Mouse (Mus musculus): ENCODE measurements at regions not wholly inside any gene's neighbourhood (a gene's known extent, or its start where the extent isn't known, plus 50 kb on each side); places are given as distances from the start of the nearest gene placed in this dataset.
"Not testable (repeated sequence)": the region's sequence is repeated elsewhere in the genome, so short reads cannot be mapped to it uniquely, and the experiment has no call there.

DNA sequence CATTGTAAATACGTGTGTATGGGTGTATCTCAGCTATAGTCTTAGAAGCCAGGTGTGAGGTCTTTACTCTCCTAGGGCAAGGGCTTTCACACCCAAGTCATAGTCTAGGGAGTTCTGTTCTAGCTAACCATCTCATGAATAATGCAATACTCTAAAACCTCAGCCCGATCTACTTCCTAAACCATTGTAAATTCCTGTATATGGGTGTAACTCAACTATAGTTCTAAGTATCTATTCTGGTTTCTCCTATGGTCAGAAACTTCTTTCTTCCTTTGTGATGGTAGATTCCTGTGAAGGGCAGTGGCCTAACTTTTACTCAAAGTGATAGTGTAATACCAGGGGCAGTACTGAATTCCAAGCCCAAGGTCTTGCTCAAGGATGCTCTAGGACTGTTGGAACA lies 58.7 kb upstream of the Srd5a3 start:
- H3K36me3 ChIP-seq (ENCODE audit: control insufficient read depth, insufficient read depth, low read length); H3K4me1 ChIP-seq (ENCODE audit: control insufficient read depth, insufficient read depth, low read length); H3K27ac ChIP-seq; H3K27me3 ChIP-seq (ENCODE audit: control insufficient read depth, insufficient read depth, low read length); H3K9ac ChIP-seq (ENCODE audit: low read depth, low read length); DNase-seq; intact Hi-C loops (cut with DNase I); H3K4me3 ChIP-seq; H3K79me2 ChIP-seq (replicated peaks; ENCODE audit: control insufficient read depth, insufficient read depth, low read length): not testable (repeated sequence)
- 88% methylated on average over 2 of the region's 2 CpGs for WGBS

DNA sequence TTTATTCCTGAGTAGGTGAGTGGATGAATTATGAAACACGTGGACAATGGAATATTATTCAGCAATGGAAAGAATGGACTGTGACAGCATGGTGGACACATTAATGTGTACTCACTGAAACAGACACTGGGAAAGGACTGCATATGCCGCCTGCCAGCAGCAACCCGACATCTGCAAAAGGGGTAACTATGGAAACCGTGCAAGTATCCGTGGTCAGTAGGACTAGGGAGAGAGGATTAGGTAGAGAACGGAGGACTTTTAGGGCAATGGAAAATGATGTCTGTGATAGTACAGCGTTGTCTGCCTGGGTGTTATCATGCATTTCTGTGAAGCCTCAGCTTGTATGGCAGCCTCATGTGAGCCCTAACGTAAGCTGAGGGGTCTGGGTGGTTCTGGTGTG lies 59.6 kb upstream of the Srd5a3 start:
- intact Hi-C loops (cut with DNase I), result no loop called here
- TF ChIP-seq EP300 (IDR thresholded peaks at IDR 0.05; ENCODE audit: insufficient read depth, low read depth, low read length) (no peak), CTCF (IDR thresholded peaks at IDR 0.05) (no peak), POLR2A (IDR thresholded peaks at IDR 0.05; ENCODE audit: insufficient read depth, low read depth, low read length) (no peak)

DNA sequence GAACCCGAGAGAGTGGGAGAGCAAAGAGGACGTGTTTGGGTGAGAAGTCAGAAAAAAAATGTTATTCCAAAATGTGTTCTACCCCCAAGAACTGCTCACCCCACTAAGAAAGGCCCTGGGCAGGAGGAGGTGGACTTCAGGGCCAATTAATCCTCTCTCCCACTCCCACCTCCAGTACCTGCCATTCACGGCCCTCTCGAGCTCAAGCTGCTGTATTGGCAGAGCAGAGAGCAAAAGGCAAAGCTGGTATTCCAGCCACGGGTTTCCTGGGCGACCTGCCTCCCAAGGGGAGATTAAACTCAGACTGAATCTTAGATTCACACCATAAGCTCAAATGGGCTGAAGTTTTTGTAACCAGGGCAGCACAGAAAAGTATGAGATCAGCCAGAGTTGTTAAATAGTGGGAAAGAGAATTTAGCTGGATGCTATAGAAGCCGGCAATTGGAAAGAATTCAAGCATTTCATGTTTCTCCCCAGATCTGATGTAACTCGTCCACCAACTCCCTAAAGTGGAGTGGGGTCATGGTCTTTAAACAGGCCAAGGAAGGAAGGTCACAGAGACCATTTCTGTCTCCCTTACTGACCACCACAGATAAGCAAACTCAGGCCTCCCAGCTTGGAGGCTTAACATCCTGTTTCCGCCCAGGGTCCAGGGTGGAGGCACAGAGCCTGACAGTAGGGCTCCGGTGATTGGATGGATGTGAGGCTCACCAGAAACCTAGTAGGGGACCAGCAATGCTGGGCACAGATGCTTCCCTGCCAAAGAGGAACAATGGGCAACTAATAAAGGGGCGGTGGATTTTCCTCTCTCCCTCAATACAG lies 60.7 kb upstream of the Srd5a3 start:
- no peaks in the 10 kb centered on the region for H3K36me3 ChIP-seq (ENCODE audit: control insufficient read depth, insufficient read depth, low read length)
- peak; percentile 33 to 58 for DNase-seq
- 0 out of 2 replicates have a peak, but pooled peaks cover 1% of the 10 kb centered on the region for H3K27me3 ChIP-seq (ENCODE audit: control insufficient read depth, insufficient read depth, low read length)
- no peak overlapping the region for H3K4me3 ChIP-seq
- no peak overlapping the region for H3K9ac ChIP-seq (ENCODE audit: low read depth, low read length)
- H3K4me1 ChIP-seq (ENCODE audit: control insufficient read depth, insufficient read depth, low read length), result peaks cover 5% of the 10 kb centered on the region
- H3K79me2 ChIP-seq (replicated peaks; ENCODE audit: control insufficient read depth, insufficient read depth, low read length), result no peaks in the 10 kb centered on the region
- WGBS, result 52% methylated on average over 11 of the region's 11 CpGs
- intact Hi-C loops (cut with DNase I), result no loop called here
- H3K27ac ChIP-seq, result peak overlapping the region; percentile 54
- peak; percentile 37; the same call in 1 of the 2 replicates for TF ChIP-seq POLR2A (IDR thresholded peaks at IDR 0.05; ENCODE audit: insufficient read depth, low read depth, low read length)
- TF ChIP-seq CTCF (IDR thresholded peaks at IDR 0.05), result no peak
- TF ChIP-seq EP300 (IDR thresholded peaks at IDR 0.05; ENCODE audit: insufficient read depth, low read depth, low read length), result peak; percentile 38; the same call in 1 of the 2 replicates

More for the DNA sequence above, 59.6 kb upstream of the Srd5a3 start:
- H3K27ac ChIP-seq, result no peak overlapping the region
- DNase-seq, result no peak
- peaks cover 4% of the 10 kb centered on the region for H3K4me1 ChIP-seq (ENCODE audit: control insufficient read depth, insufficient read depth, low read length)
- H3K79me2 ChIP-seq (replicated peaks; ENCODE audit: control insufficient read depth, insufficient read depth, low read length), result no peaks in the 10 kb centered on the region
- H3K9ac ChIP-seq (ENCODE audit: low read depth, low read length), result no peak overlapping the region
- H3K4me3 ChIP-seq, result no peak overlapping the region
- WGBS, result 86% methylated on average over 8 of the region's 8 CpGs
- H3K36me3 ChIP-seq (ENCODE audit: control insufficient read depth, insufficient read depth, low read length), result no peaks in the 10 kb centered on the region
- H3K27me3 ChIP-seq (ENCODE audit: control insufficient read depth, insufficient read depth, low read length), result 0 out of 2 replicates have a peak, but pooled peaks cover 1% of the 10 kb centered on the region

DNA sequence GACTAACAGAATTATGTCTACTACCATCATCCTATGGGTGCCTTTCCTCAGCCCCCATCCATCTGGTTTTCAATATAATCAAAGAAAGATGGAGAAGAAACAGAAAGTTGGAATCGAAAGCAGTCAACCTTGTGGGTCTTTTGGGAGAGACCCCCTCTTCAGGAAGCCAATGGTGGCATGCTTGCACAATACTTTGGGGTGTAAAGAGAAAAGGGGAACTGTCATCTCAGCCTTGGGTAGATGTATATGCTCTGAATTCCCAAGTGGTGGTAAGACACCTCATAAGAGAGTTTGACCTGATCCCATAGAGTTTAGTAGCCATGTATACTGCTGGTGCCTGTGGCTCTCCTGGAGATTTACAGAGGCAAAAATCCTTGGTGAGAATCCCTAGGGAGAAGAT lies 61.6 kb upstream of the Srd5a3 start:
- TF ChIP-seq POLR2A (IDR thresholded peaks at IDR 0.05; ENCODE audit: insufficient read depth, low read depth, low read length), result no peak
- no peak for TF ChIP-seq CTCF (IDR thresholded peaks at IDR 0.05)
- TF ChIP-seq EP300 (IDR thresholded peaks at IDR 0.05; ENCODE audit: insufficient read depth, low read depth, low read length), result no peak
- no peak overlapping the region for H3K27ac ChIP-seq

DNA sequence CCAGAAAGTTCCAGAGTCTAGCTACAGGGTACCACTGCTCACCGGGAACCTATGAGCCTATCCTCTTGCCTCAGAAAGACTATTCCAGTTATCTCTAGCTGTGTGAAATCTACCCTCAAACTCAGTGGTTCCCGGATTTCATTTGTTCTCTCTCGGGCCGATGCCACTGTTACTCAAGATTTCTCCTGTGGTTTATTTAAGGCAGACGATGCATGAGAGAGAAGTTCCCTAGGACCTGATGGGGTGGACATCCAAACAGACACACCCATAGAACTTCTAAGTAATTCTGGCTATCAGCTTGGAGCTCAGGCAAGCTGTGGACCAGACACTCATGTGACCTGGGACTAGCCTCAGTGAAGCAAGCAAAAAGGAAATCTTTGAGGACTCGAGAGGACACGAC lies 63.8 kb upstream of the Srd5a3 start:
- H3K9ac ChIP-seq (ENCODE audit: low read depth, low read length), result no peak overlapping the region
- peaks cover 5% of the 10 kb centered on the region for H3K4me1 ChIP-seq (ENCODE audit: control insufficient read depth, insufficient read depth, low read length)
- no peak overlapping the region for H3K4me3 ChIP-seq
- 0 out of 2 replicates have a peak, but pooled peaks cover 1% of the 10 kb centered on the region for H3K27me3 ChIP-seq (ENCODE audit: control insufficient read depth, insufficient read depth, low read length)
- no peak overlapping the region for H3K27ac ChIP-seq
- H3K36me3 ChIP-seq (ENCODE audit: control insufficient read depth, insufficient read depth, low read length), result no peaks in the 10 kb centered on the region
- no peak for DNase-seq
- no peaks in the 10 kb centered on the region for H3K79me2 ChIP-seq (replicated peaks; ENCODE audit: control insufficient read depth, insufficient read depth, low read length)
- TF ChIP-seq EP300 (IDR thresholded peaks at IDR 0.05; ENCODE audit: insufficient read depth, low read depth, low read length), result no peak
- TF ChIP-seq POLR2A (IDR thresholded peaks at IDR 0.05; ENCODE audit: insufficient read depth, low read depth, low read length), result no peak
- TF ChIP-seq CTCF (IDR thresholded peaks at IDR 0.05), result no peak
- intact Hi-C loops (cut with DNase I), result no loop called here
- whole genome bisulfite sequencing, result 74% methylated on average over 7 of the region's 7 CpGs

More for the DNA sequence above, 61.6 kb upstream of the Srd5a3 start:
- DNase-seq, result no peak
- H3K27me3 ChIP-seq (ENCODE audit: control insufficient read depth, insufficient read depth, low read length), result 0 out of 2 replicates have a peak, but pooled peaks cover 1% of the 10 kb centered on the region
- WGBS, result 95% methylated on average over 1 of the region's 1 CpGs
- no peaks in the 10 kb centered on the region for H3K36me3 ChIP-seq (ENCODE audit: control insufficient read depth, insufficient read depth, low read length)
- no peak overlapping the region for H3K9ac ChIP-seq (ENCODE audit: low read depth, low read length)
- intact Hi-C loops (cut with DNase I), result no loop called here
- peaks cover 5% of the 10 kb centered on the region for H3K4me1 ChIP-seq (ENCODE audit: control insufficient read depth, insufficient read depth, low read length)
- H3K79me2 ChIP-seq (replicated peaks; ENCODE audit: control insufficient read depth, insufficient read depth, low read length), result no peaks in the 10 kb centered on the region
- H3K4me3 ChIP-seq, result no peak overlapping the region

DNA sequence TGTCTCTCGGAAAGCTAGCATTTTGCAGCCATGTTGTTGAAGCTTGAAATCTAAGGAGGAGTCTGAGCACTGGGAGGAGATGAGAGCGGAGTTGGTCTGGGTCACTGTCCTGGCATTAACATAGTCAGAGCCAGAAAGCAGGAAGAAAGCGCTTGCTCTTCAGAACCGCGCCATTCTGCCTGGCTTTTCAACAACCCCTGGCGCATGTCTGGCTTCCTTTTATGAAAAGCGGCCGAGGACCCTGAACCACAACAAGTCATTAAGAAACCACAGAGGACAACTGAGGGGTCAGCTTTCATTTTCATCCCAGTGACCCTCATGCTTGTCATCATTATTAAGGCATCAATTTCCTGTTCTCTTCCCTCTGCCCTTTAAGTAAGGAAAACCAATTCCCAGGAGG lies 64.7 kb upstream of the Srd5a3 start:
- Histone ChIP-seq H3K79me2 (replicated peaks; ENCODE audit: control insufficient read depth, insufficient read depth, low read length) (no peaks in the 10 kb centered on the region), H3K4me1 (ENCODE audit: control insufficient read depth, insufficient read depth, low read length) (peaks cover 5% of the 10 kb centered on the region), H3K4me3 (no peak overlapping the region), H3K27me3 (ENCODE audit: control insufficient read depth, insufficient read depth, low read length) (0 out of 2 replicates have a peak, but pooled peaks cover under 1% of the 10 kb centered on the region), H3K36me3 (ENCODE audit: control insufficient read depth, insufficient read depth, low read length) (no peaks in the 10 kb centered on the region), H3K9ac (ENCODE audit: low read depth, low read length) (no peak overlapping the region; the same call in 1 of the 2 replicates), H3K27ac (peak overlapping the region; percentile 34)
- WGBS, result 42% methylated on average over 8 of the region's 8 CpGs
- TF ChIP-seq POLR2A (IDR thresholded peaks at IDR 0.05; ENCODE audit: insufficient read depth, low read depth, low read length) (no peak), CTCF (IDR thresholded peaks at IDR 0.05) (no peak), EP300 (IDR thresholded peaks at IDR 0.05; ENCODE audit: insufficient read depth, low read depth, low read length) (no peak)
- no peak for DNase-seq
- intact Hi-C loops (cut with DNase I), result no loop called here

Measured in heart, adult 2 months (tissue).